Mouse (Mus musculus): ENCODE measurements around the gene Tmem251. TPM values are rescaled to one million over a fixed set of nuclear protein-coding genes. Genes with fewer than 3 reads are reported as not detected.
A peak's percentile ranks its signal among the peaks of the same experiment; 100 is the strongest.

Tmem251 gene
- polyA plus RNA-seq (2015; fragmentation: Nextera tagmentation; extraction: Ambion mirVana), result 6.9 and 7.1 TPM in 2 replicates

- Histone ChIP-seq H3K4me3 (peak within 1 kb of the TSS; percentile 93), H3K4me1 (replicated peaks) (peaks cover 21% of the 10 kb centered on the region), H3K9me3 (replicated peaks) (no peaks in the 10 kb centered on the region), H3K27ac (peak within 1 kb of the TSS; percentile 97), H3K4me2 (peak within 1 kb of the TSS; percentile 82), H3K9ac (peak within 1 kb of the TSS; percentile 91), H3K27me3 (no peaks in the 10 kb centered on the region), H3K36me3 (peaks cover 14% of the 10 kb centered on the region)
- WGBS, result under 1% methylated on average over 63 of the region's 63 CpGs
- ATAC-seq (replicated peaks; ENCODE audit: insufficient number of reproducible peaks, insufficient read depth, low FRiP score, low read depth), result peak; percentile 96
These were observed at the start of gene Tmem251, which contains the start of gene Moap1 for GRCm38 (mm10) chr12:102743589-102744574. Gene Tmem251 (plus strand): TSS chr12:102743762. Gene Moap1 (minus strand): TSS chr12:102743661.

GRCm38 (mm10) chr12:102695369-102696239 is 48.0 kb upstream of the Tmem251 start:
- peaks cover 25% of the 10 kb centered on the region for H3K4me1 ChIP-seq (replicated peaks)
- H3K36me3 ChIP-seq, result no peaks in the 10 kb centered on the region
- no peak overlapping the region for H3K27ac ChIP-seq
- H3K4me3 ChIP-seq, result no peak overlapping the region
- no peak for ATAC-seq (replicated peaks; ENCODE audit: insufficient number of reproducible peaks, insufficient read depth, low FRiP score, low read depth)
- 72% methylated on average over 18 of the region's 18 CpGs for WGBS
- H3K9me3 ChIP-seq (replicated peaks), result no peaks in the 10 kb centered on the region
- H3K27me3 ChIP-seq, result no peaks in the 10 kb centered on the region
- H3K9ac ChIP-seq, result no peak overlapping the region
- H3K4me2 ChIP-seq, result no peak overlapping the region

- Histone ChIP-seq H3K4me1 (replicated peaks) (peaks cover 25% of the 10 kb centered on the region), H3K9ac (no peak overlapping the region), H3K4me3 (no peak overlapping the region), H3K9me3 (replicated peaks) (no peaks in the 10 kb centered on the region), H3K27me3 (no peaks in the 10 kb centered on the region), H3K4me2 (no peak overlapping the region), H3K27ac (no peak overlapping the region), H3K36me3 (no peaks in the 10 kb centered on the region)
- 75% methylated on average over 14 of the region's 14 CpGs for WGBS
- ATAC-seq (replicated peaks; ENCODE audit: insufficient number of reproducible peaks, insufficient read depth, low FRiP score, low read depth), result no peak
These were observed 46.8 kb upstream of the Tmem251 start for GRCm38 (mm10) chr12:102696635-102697354.

- WGBS, result 79% methylated on average over 7 of the region's 7 CpGs
- H3K9ac ChIP-seq, result no peak overlapping the region
- H3K27ac ChIP-seq, result no peak overlapping the region
- H3K4me3 ChIP-seq, result no peak overlapping the region
- no peak overlapping the region for H3K4me2 ChIP-seq
- H3K36me3 ChIP-seq, result no peaks in the 10 kb centered on the region
- H3K9me3 ChIP-seq (replicated peaks), result no peaks in the 10 kb centered on the region
- no peaks in the 10 kb centered on the region for H3K27me3 ChIP-seq
- no peak for ATAC-seq (replicated peaks; ENCODE audit: insufficient number of reproducible peaks, insufficient read depth, low FRiP score, low read depth)
- H3K4me1 ChIP-seq (replicated peaks), result peaks cover 29% of the 10 kb centered on the region
These were observed 46.2 kb upstream of the Tmem251 start for GRCm38 (mm10) chr12:102697381-102697780.

- no peak overlapping the region for H3K4me3 ChIP-seq
- H3K9me3 ChIP-seq (replicated peaks), result no peaks in the 10 kb centered on the region
- no peaks in the 10 kb centered on the region for H3K36me3 ChIP-seq
- peaks cover 34% of the 10 kb centered on the region for H3K4me1 ChIP-seq (replicated peaks)
- 88% methylated on average over 1 of the region's 1 CpGs for WGBS
- H3K27ac ChIP-seq, result no peak overlapping the region
- H3K4me2 ChIP-seq, result no peak overlapping the region
- H3K9ac ChIP-seq, result no peak overlapping the region
- peak; percentile 44; the same call in 1 of the 2 replicates for ATAC-seq (replicated peaks; ENCODE audit: insufficient number of reproducible peaks, insufficient read depth, low FRiP score, low read depth)
- no peaks in the 10 kb centered on the region for H3K27me3 ChIP-seq
These were observed 45.4 kb upstream of the Tmem251 start for GRCm38 (mm10) chr12:102698089-102698684.

- ATAC-seq (replicated peaks; ENCODE audit: insufficient number of reproducible peaks, insufficient read depth, low FRiP score, low read depth), result no peak
- Histone ChIP-seq H3K27me3 (no peaks in the 10 kb centered on the region), H3K36me3 (no peaks in the 10 kb centered on the region), H3K4me3 (no peak overlapping the region), H3K9ac (no peak overlapping the region), H3K4me1 (replicated peaks) (peaks cover 44% of the 10 kb centered on the region), H3K27ac (no peak overlapping the region), H3K4me2 (no peak overlapping the region), H3K9me3 (replicated peaks) (no peaks in the 10 kb centered on the region)
- WGBS, result 54% methylated on average over 1 of the region's 1 CpGs
These were observed 44.4 kb upstream of the Tmem251 start for GRCm38 (mm10) chr12:102699156-102699555.

- Histone ChIP-seq H3K4me2 (no peak overlapping the region), H3K36me3 (no peaks in the 10 kb centered on the region), H3K27me3 (no peaks in the 10 kb centered on the region), H3K9ac (no peak overlapping the region), H3K9me3 (replicated peaks) (no peaks in the 10 kb centered on the region), H3K4me3 (no peak overlapping the region), H3K4me1 (replicated peaks) (peaks cover 45% of the 10 kb centered on the region), H3K27ac (no peak overlapping the region)
- no peak for ATAC-seq (replicated peaks; ENCODE audit: insufficient number of reproducible peaks, insufficient read depth, low FRiP score, low read depth)
- WGBS, result 62% methylated on average over 12 of the region's 12 CpGs
These were observed 43.1 kb upstream of the Tmem251 start for GRCm38 (mm10) chr12:102700453-102700852.

GRCm38 (mm10) chr12:102701691-102702207 is 41.8 kb upstream of the Tmem251 start:
- H3K9ac ChIP-seq, result no peak overlapping the region
- ATAC-seq (replicated peaks; ENCODE audit: insufficient number of reproducible peaks, insufficient read depth, low FRiP score, low read depth), result no peak
- no peak overlapping the region for H3K4me3 ChIP-seq
- H3K4me1 ChIP-seq (replicated peaks), result peaks cover 45% of the 10 kb centered on the region
- H3K27me3 ChIP-seq, result no peaks in the 10 kb centered on the region
- no peaks in the 10 kb centered on the region for H3K36me3 ChIP-seq
- H3K4me2 ChIP-seq, result no peak overlapping the region
- H3K27ac ChIP-seq, result no peak overlapping the region
- 81% methylated on average over 5 of the region's 5 CpGs for WGBS
- no peaks in the 10 kb centered on the region for H3K9me3 ChIP-seq (replicated peaks)

GRCm38 (mm10) chr12:102702356-102703110 is 41.0 kb upstream of the Tmem251 start:
- Histone ChIP-seq H3K9me3 (replicated peaks) (no peaks in the 10 kb centered on the region), H3K36me3 (no peaks in the 10 kb centered on the region), H3K4me1 (replicated peaks) (peaks cover 38% of the 10 kb centered on the region), H3K27ac (peak overlapping the region; percentile 54), H3K4me2 (peak overlapping the region; percentile 95), H3K27me3 (no peaks in the 10 kb centered on the region), H3K9ac (peak overlapping the region; percentile 32; the same call in 1 of the 2 replicates), H3K4me3 (peak overlapping the region; percentile 76)
- no peak for ATAC-seq (replicated peaks; ENCODE audit: insufficient number of reproducible peaks, insufficient read depth, low FRiP score, low read depth)
- 7% methylated on average over 15 of the region's 15 CpGs for WGBS

GRCm38 (mm10) chr12:102703111-102703412 is 40.5 kb upstream of the Tmem251 start:
- WGBS, result 14% methylated on average over 4 of the region's 4 CpGs
- Histone ChIP-seq H3K9ac (peak overlapping the region; percentile 32; the same call in 1 of the 2 replicates), H3K9me3 (replicated peaks) (no peaks in the 10 kb centered on the region), H3K36me3 (no peaks in the 10 kb centered on the region), H3K4me3 (peak overlapping the region; percentile 76), H3K4me1 (replicated peaks) (peaks cover 35% of the 10 kb centered on the region), H3K4me2 (peak overlapping the region; percentile 95), H3K27me3 (no peaks in the 10 kb centered on the region), H3K27ac (peak overlapping the region; percentile 54; the same call in 1 of the 2 replicates)
- no peak for ATAC-seq (replicated peaks; ENCODE audit: insufficient number of reproducible peaks, insufficient read depth, low FRiP score, low read depth)
